Mouse (Mus musculus) bone marrow macrophage, adult 2 months (primary cell): ENCODE results near the gene Grem1.

Source experiments
- CTCF ChIP-seq: IDR thresholded peaks from 2 replicates; pipeline ENCODE4 v1.5.1; 2012; ENCODE audit warnings: low read depth, mild to moderate bottlenecking, low read length, moderate library complexity
- POLR2A ChIP-seq: IDR thresholded peaks from 2 replicates; pipeline ENCODE4 v1.6.1; 2012; ENCODE audit warnings: mild to moderate bottlenecking, low read depth, low read length, borderline replicate concordance

- TF ChIP-seq CTCF (no peak), POLR2A (no peak)
Observed at GRCm38 (mm10) chr2:113696647-113697046, 61.8 kb downstream of the Grem1 start.
